Mouse (Mus musculus) retina, postnatal 1 day (tissue): ENCODE data around the gene Zer1.
"Not testable (repeated sequence)": the region's sequence is repeated elsewhere in the genome, so short reads cannot be mapped to it uniquely, and the experiment has no call there.

Experiments used
- DNase-seq: peaks from one replicate; pipeline ENCODE4 v3.0.0-alpha.2; 2012

Zer1 gene

GRCm38 (mm10) chr2:30124472-30125274, at the start of gene Zer1:
Gene Zer1, minus strand, starts transcription at chr2:30124585.
- peak; percentile 97 for DNase-seq

- no peak for DNase-seq
Measured at GRCm38 (mm10) chr2:30173541-30174240, 49.3 kb upstream of the Zer1 start.

- no peak for DNase-seq
Measured at GRCm38 (mm10) chr2:30171997-30172382, 47.6 kb upstream of the Zer1 start.

GRCm38 (mm10) chr2:30171371-30171996, 47.1 kb upstream of the Zer1 start, which contains the start of gene Endog:
Gene Endog, plus strand, starts transcription at chr2:30171493.
- peak; percentile 89 for DNase-seq

- peak; percentile 22 for DNase-seq
Measured at GRCm38 (mm10) chr2:30166677-30167076, 42.3 kb upstream of the Zer1 start.

GRCm38 (mm10) chr2:30164340-30164932, 40.1 kb upstream of the Zer1 start:
- peak; percentile 11 for DNase-seq

- DNase-seq: peak; percentile 75
Measured at GRCm38 (mm10) chr2:30161809-30162208, 37.4 kb upstream of the Zer1 start.

GRCm38 (mm10) chr2:30159871-30160270, 35.5 kb upstream of the Zer1 start:
- not testable (repeated sequence) for DNase-seq

- DNase-seq: no peak
Measured at GRCm38 (mm10) chr2:30152616-30153015, 28.2 kb upstream of the Zer1 start.

GRCm38 (mm10) chr2:30151840-30152239, 27.5 kb upstream of the Zer1 start:
- DNase-seq: no peak

- DNase-seq: no peak
Measured at GRCm38 (mm10) chr2:30147466-30147865, 23.1 kb upstream of the Zer1 start.

GRCm38 (mm10) chr2:30144436-30144835, 20.1 kb upstream of the Zer1 start:
- no peak for DNase-seq

- DNase-seq: not testable (repeated sequence)
Measured at GRCm38 (mm10) chr2:30140021-30140420, 15.6 kb upstream of the Zer1 start.

GRCm38 (mm10) chr2:30136458-30136857, 12.1 kb upstream of the Zer1 start:
- no peak for DNase-seq

GRCm38 (mm10) chr2:30134928-30135620, 10.7 kb upstream of the Zer1 start:
- no peak for DNase-seq

- no peak for DNase-seq
Measured at GRCm38 (mm10) chr2:30134378-30134711, 10.0 kb upstream of the Zer1 start.

GRCm38 (mm10) chr2:30133613-30134377, 9.4 kb upstream of the Zer1 start, which contains the start of gene Tbc1d13:
Gene Tbc1d13, plus strand, starts transcription at chr2:30133746.
- DNase-seq: peak; percentile 97

GRCm38 (mm10) chr2:30132801-30133612, 8.6 kb upstream of the Zer1 start:
- no peak for DNase-seq

GRCm38 (mm10) chr2:30131240-30131639, 6.9 kb upstream of the Zer1 start:
- not testable (repeated sequence) for DNase-seq

GRCm38 (mm10) chr2:30130156-30130555, 5.8 kb upstream of the Zer1 start:
- DNase-seq: no peak

- DNase-seq: peak; percentile 72
Measured at GRCm38 (mm10) chr2:30128789-30129188, 4.4 kb upstream of the Zer1 start.
